Mouse (Mus musculus) lung, adult 2 months (tissue): Measurements from ENCODE around the gene Lmod1.

ENCODE experiments used
- CTCF ChIP-seq: fragments of 200-500 bp; IDR thresholded peaks from 2 replicates; pipeline ENCODE4 v1.5.1; 2011; ENCODE audit warnings: mild to moderate bottlenecking, low read length, control low read depth; ENCODE audit not compliant: insufficient read depth
- POLR2A ChIP-seq: fragments of 200-500 bp; IDR thresholded peaks from 2 replicates; pipeline ENCODE4 v1.6.1; 2011; ENCODE audit warnings: low read depth, mild to moderate bottlenecking, control low read depth, low read length, borderline replicate concordance; ENCODE audit errors: extremely low read depth

GRCm38 (mm10) chr1:135373171-135373677, 48.6 kb downstream of the Lmod1 start:
- TF ChIP-seq CTCF (no peak), POLR2A (no peak)
